Mouse (Mus musculus): Measurements from ENCODE around the gene Aspg.
A peak's percentile ranks its signal among the peaks of the same experiment; 100 is the strongest.

The Aspg gene

GRCm38 (mm10) chr12:112106541-112106971 lies at the start of gene Aspg:
Aspg (plus strand) TSS chr12:112106679.
- DNase-seq (ENCODE audit: low spot score in 2 of 2) = no peak

GRCm38 (mm10) chr12:112077651-112078050 lies 28.8 kb upstream of the Aspg start:
- DNase-seq (ENCODE audit: low spot score in 2 of 2) = peak in 1 of 2 experiments; percentile 77

- no peak for DNase-seq (ENCODE audit: low spot score in 2 of 2)
Observed at GRCm38 (mm10) chr12:112079911-112080310, 26.6 kb upstream of the Aspg start.

- DNase-seq (ENCODE audit: low spot score in 2 of 2) = no peak
Observed at GRCm38 (mm10) chr12:112080911-112081310, 25.6 kb upstream of the Aspg start.

GRCm38 (mm10) chr12:112082241-112082640 lies 24.2 kb upstream of the Aspg start:
- DNase-seq (ENCODE audit: low spot score in 2 of 2) = no peak

- no peak for DNase-seq (ENCODE audit: low spot score in 2 of 2)
Observed at GRCm38 (mm10) chr12:112086250-112086649, 20.2 kb upstream of the Aspg start.

- no peak for DNase-seq (ENCODE audit: low spot score in 2 of 2)
Observed at GRCm38 (mm10) chr12:112086726-112087125, 19.8 kb upstream of the Aspg start.

- DNase-seq (ENCODE audit: low spot score in 2 of 2) = no peak
Observed at GRCm38 (mm10) chr12:112088609-112089324, 17.7 kb upstream of the Aspg start.

- DNase-seq (ENCODE audit: low spot score in 2 of 2) = peak; percentile 27 to 82
Observed at GRCm38 (mm10) chr12:112091054-112091453, 15.4 kb upstream of the Aspg start.

- DNase-seq (ENCODE audit: low spot score in 2 of 2) = no peak
Observed at GRCm38 (mm10) chr12:112094261-112094880, 12.1 kb upstream of the Aspg start.

GRCm38 (mm10) chr12:112096051-112096732 lies 10.3 kb upstream of the Aspg start:
- peak; percentile 33 to 73 for DNase-seq (ENCODE audit: low spot score in 2 of 2)

- no peak for DNase-seq (ENCODE audit: low spot score in 2 of 2)
Observed at GRCm38 (mm10) chr12:112096733-112097117, 9.8 kb upstream of the Aspg start.

GRCm38 (mm10) chr12:112100106-112100505 lies 6.4 kb upstream of the Aspg start:
- DNase-seq (ENCODE audit: low spot score in 2 of 2) = no peak

GRCm38 (mm10) chr12:112101045-112101444 lies 5.4 kb upstream of the Aspg start:
- DNase-seq (ENCODE audit: low spot score in 2 of 2) = no peak

- DNase-seq (ENCODE audit: low spot score in 2 of 2) = no peak
Observed at GRCm38 (mm10) chr12:112103179-112103578, 3.3 kb upstream of the Aspg start.

GRCm38 (mm10) chr12:112104890-112105289 lies 1.6 kb upstream of the Aspg start:
- DNase-seq (ENCODE audit: low spot score in 2 of 2) = no peak

- DNase-seq (ENCODE audit: low spot score in 2 of 2) = no peak
Observed at GRCm38 (mm10) chr12:112107685-112108084, 1.2 kb downstream of the Aspg start.

- no peak for DNase-seq (ENCODE audit: low spot score in 2 of 2)
Observed at GRCm38 (mm10) chr12:112108696-112109445, 2.4 kb downstream of the Aspg start.

GRCm38 (mm10) chr12:112109701-112110100 lies 3.2 kb downstream of the Aspg start:
- no peak for DNase-seq (ENCODE audit: low spot score in 2 of 2)

- DNase-seq (ENCODE audit: low spot score in 2 of 2) = no peak
Observed at GRCm38 (mm10) chr12:112111323-112111722, 4.8 kb downstream of the Aspg start.

- no peak for DNase-seq (ENCODE audit: low spot score in 2 of 2)
Observed at GRCm38 (mm10) chr12:112112235-112112634, 5.8 kb downstream of the Aspg start.

Data from left cerebral cortex, adult 9 months (tissue).